Mouse (Mus musculus) liver, embryonic 14.5 days (tissue): ENCODE results near the gene Fndc1.

Experiments
- CTCF ChIP-seq: IDR thresholded peaks from 2 replicates; pipeline ENCODE4 v1.5.1; 2016; ENCODE audit warnings: antibody characterized with exemption, low read depth, control low read depth
- EP300 ChIP-seq: IDR thresholded peaks from 2 replicates; pipeline ENCODE4 v1.6.1; 2016; ENCODE audit warnings: antibody characterized with exemption, low read depth

DNA sequence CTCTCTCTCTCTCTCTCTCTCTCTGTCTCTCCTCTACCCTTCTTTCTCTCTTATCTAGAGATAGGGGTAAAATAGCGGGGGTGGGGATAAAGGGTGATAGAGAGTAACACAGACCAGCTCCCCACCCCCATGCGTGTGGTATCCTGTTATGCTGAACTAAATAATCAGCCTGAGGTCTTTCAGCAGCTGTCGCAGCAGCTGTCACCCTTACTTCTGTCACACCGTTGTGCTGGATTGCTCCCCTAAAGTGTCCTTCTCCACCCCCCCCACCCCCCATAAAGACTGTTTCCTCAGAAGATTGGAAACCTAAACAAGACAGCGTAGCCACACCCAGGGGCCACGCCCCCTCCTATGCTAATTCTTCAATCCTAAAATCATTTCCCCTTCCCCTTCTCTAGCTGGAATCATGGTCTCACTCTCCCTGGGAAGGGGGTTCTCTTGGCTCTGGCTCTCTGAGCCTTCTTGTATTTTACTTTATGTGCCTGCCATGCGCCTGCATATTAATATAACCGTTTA is 33.8 kb upstream of the Fndc1 start:
- TF ChIP-seq CTCF (no peak), EP300 (no peak)
